In the genomic region with DNA sequence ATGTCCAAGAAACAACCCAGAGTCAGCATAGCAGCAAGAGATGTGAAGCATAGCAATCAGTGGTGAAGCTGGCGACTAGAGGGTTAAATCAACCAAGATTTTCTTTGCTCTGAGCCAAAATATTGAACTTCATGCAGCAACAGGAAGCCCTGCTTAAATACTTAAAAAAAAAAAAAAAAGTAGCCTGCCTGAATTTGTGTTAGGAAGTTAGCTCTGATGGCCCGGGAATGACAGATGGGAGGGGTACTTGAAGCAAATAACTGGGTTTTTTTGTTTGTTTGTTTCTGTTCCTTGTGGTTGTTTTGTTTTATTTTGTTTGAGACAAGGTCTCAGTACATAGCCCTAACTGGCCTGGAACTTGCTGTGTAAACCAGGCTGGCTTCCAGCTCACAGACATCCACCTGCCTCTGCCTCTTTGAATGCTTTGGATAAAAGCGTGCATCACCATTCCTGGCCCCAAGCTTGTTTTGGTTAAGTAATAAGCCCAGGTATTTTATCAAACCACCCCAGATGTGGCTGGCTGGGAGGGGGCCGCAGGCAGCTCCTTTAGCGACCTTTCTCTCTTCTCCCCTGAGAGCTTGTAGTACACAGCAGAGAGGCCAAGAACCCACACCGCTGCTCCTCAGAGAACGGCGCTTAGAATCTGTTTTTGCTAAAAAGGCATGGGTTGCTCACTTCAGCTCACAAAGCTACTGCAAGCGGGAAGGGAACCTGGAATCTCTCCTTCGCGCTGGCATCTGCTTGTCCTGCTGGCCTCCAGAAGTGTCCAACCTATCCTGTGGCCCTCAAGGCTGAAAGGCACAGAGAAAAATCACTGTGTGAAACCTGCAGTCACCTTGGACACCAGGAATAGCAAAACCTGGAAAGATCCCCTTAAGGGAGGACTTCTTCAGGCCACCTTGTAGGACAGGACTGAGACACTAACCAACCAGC, we compare ENCODE assay signal across 11 mouse cellular contexts. TPM values are rescaled to one million over a fixed set of nuclear protein-coding genes. Genes with fewer than 3 reads are reported as not detected.
A peak's percentile ranks its signal among the peaks of the same experiment; 100 is the strongest.
DNase-seq lines count a peak whose midpoint lies in the region; ATAC-seq and TF ChIP-seq lines count a peak whose summit lies in the region.
"Had no signal": no experiment of that assay in that cellular context is flagged by ENCODE, and none has a peak within 500 bp of the region (broad histone marks: within the 10 kb centered on the region; RNA-seq: fewer than 3 reads in every experiment).

No protein-coding gene starts in this region.

- no peak overlapping the region for H3K4me3 ChIP-seq in heart, embryonic 10.5 days
- no peak overlapping the region for H3K4me3 ChIP-seq in spleen, adult 2 months (ENCODE audit: extremely low read depth, insufficient read depth, insufficient read length)
- peak overlapping the region; percentile 28 to 42 for H3K4me3 ChIP-seq in liver, embryonic 14.5 days (ENCODE audit: insufficient read depth in 1 of 2, low read depth in 2 of 2, low read length in 2 of 2)
- H3K4me3 ChIP-seq in stomach, postnatal 0 days (ENCODE audit: low read depth, low read length), result no peak overlapping the region
- H3K4me3 ChIP-seq: forebrain, embryonic 13.5 days had no signal

- peak; percentile 80 for TF ChIP-seq EP300 in liver, embryonic 14.5 days (IDR thresholded peaks at IDR 0.05; ENCODE audit: low read depth)
- no peak for TF ChIP-seq EP300 in stomach, postnatal 0 days (optimal IDR thresholded peaks at IDR 0.05)

- H3K27ac ChIP-seq in heart, embryonic 10.5 days, result peak overlapping the region; percentile 48
- H3K27ac ChIP-seq in spleen, adult 2 months (ENCODE audit: insufficient read depth, low read length), result peak overlapping the region; percentile 52
- peak overlapping the region; percentile 95 for H3K27ac ChIP-seq in liver, embryonic 14.5 days
- peak overlapping the region; percentile 73; the same call in 1 of the 2 replicates for H3K27ac ChIP-seq in stomach, postnatal 0 days (replicated peaks)
- H3K27ac ChIP-seq: forebrain, embryonic 13.5 days; kidney, postnatal 0 days had no signal

- no peak for TF ChIP-seq POLR2A in spleen, adult 2 months (IDR thresholded peaks at IDR 0.05; ENCODE audit: low read depth, low read length)

- no peaks in the 10 kb centered on the region for H3K27me3 ChIP-seq in heart, embryonic 10.5 days (ENCODE audit: insufficient read depth, poor library complexity, severe bottlenecking)
- no peaks in the 10 kb centered on the region for H3K27me3 ChIP-seq in spleen, adult 2 months (ENCODE audit: control insufficient read depth, insufficient read depth, low read length)
- H3K27me3 ChIP-seq in liver, embryonic 14.5 days (ENCODE audit: control insufficient read depth, insufficient read depth, low read length), result no peaks in the 10 kb centered on the region
- no peaks in the 10 kb centered on the region for H3K27me3 ChIP-seq in stomach, postnatal 0 days (ENCODE audit: control insufficient read depth, insufficient read depth, low read length)
- H3K27me3 ChIP-seq: forebrain, embryonic 13.5 days had no signal

- H3K36me3 ChIP-seq in heart, embryonic 10.5 days, result no peaks in the 10 kb centered on the region
- no peaks in the 10 kb centered on the region for H3K36me3 ChIP-seq in spleen, adult 2 months (ENCODE audit: control insufficient read depth, insufficient read depth, low read length)
- no peaks in the 10 kb centered on the region for H3K36me3 ChIP-seq in liver, embryonic 14.5 days (replicated peaks; ENCODE audit: control insufficient read depth, insufficient read depth, low read depth)
- H3K36me3 ChIP-seq in stomach, postnatal 0 days (ENCODE audit: control insufficient read depth, insufficient read depth, low read length), result no peaks in the 10 kb centered on the region

- peak; percentile 85 for ATAC-seq in liver, embryonic 14.5 days (ENCODE audit: insufficient read depth)
- no peak for ATAC-seq in stomach, postnatal 0 days (ENCODE audit: low FRiP score, low TSS enrichment)
- ATAC-seq in granulocyte monocyte progenitor cell, adult 5-6 weeks (replicated peaks; ENCODE audit: poor library complexity, severe bottlenecking), result no peak
- ATAC-seq: forebrain, embryonic 13.5 days had no signal

- H3K4me1 ChIP-seq in heart, embryonic 10.5 days, result peaks cover 12% of the 10 kb centered on the region
- H3K4me1 ChIP-seq in spleen, adult 2 months (ENCODE audit: control insufficient read depth, insufficient read depth, insufficient read length), result peaks cover 31% of the 10 kb centered on the region
- H3K4me1 ChIP-seq in liver, embryonic 14.5 days (replicated peaks; ENCODE audit: control insufficient read depth in 2 of 2, insufficient read depth in 2 of 2, low read length in 1 of 2), result peaks cover 53 to 56% of the 10 kb centered on the region in 2 experiments
- H3K4me1 ChIP-seq in stomach, postnatal 0 days (replicated peaks; ENCODE audit: control insufficient read depth, insufficient read depth), result no peaks in the 10 kb centered on the region

- H3K9ac ChIP-seq in liver, embryonic 14.5 days (replicated peaks), result peak overlapping the region; percentile 78
- 0 out of 2 replicates have a peak overlapping the region, but pooled peaks have one; percentile 4 for H3K9ac ChIP-seq in stomach, postnatal 0 days (ENCODE audit: low read length)
- H3K9ac ChIP-seq: forebrain, embryonic 13.5 days had no signal

- no peak for TF ChIP-seq CTCF in spleen, adult 2 months (IDR thresholded peaks at IDR 0.05; ENCODE audit: extremely low read depth, insufficient read depth, insufficient read length, insufficient replicate concordance)
- no peak for TF ChIP-seq CTCF in liver, embryonic 14.5 days (IDR thresholded peaks at IDR 0.05; ENCODE audit: low read depth)
- no peak for TF ChIP-seq CTCF in stomach, postnatal 0 days (IDR thresholded peaks at IDR 0.05; ENCODE audit: low read depth)

- DNase-seq in heart, embryonic 10.5 days (ENCODE audit: low spot score), result peak; percentile 81
- no peak for DNase-seq in heart, adult 8-10 months (ENCODE audit: low spot score)
- DNase-seq in spleen, adult 2 months (ENCODE audit: low read depth in 1 of 2, low spot score in 2 of 2), result no peak
- DNase-seq in spleen, adult 12 weeks (ENCODE audit: low spot score), result no peak
- peak; percentile 61 to 71 (median 71) for DNase-seq in liver, embryonic 14.5 days (ENCODE audit: low read depth in 3 of 3, low spot score in 3 of 3)
- DNase-seq in stomach, postnatal 0 days (ENCODE audit: low spot score), result no peak
- no peak for DNase-seq in right cerebral cortex, postnatal 25 days
- DNase-seq: lung, adult 2 months had no signal

- H3K4me2 ChIP-seq in liver, embryonic 14.5 days (ENCODE audit: low read depth), result peak overlapping the region; percentile 63
- no peak overlapping the region for H3K4me2 ChIP-seq in stomach, postnatal 0 days (replicated peaks; ENCODE audit: low read depth)
- H3K4me2 ChIP-seq: forebrain, embryonic 13.5 days had no signal

- H3K9me3 ChIP-seq in heart, embryonic 10.5 days, result no peaks in the 10 kb centered on the region
- peaks cover 4% of the 10 kb centered on the region for H3K9me3 ChIP-seq in liver, embryonic 14.5 days (ENCODE audit: control insufficient read depth, low read length)
- no peaks in the 10 kb centered on the region for H3K9me3 ChIP-seq in stomach, postnatal 0 days (ENCODE audit: control insufficient read depth, low read length)
- H3K9me3 ChIP-seq: forebrain, embryonic 13.5 days had no signal

- 73% methylated on average over 11 of the region's 11 CpGs for WGBS in heart, embryonic 10.5 days
- WGBS in spleen, adult 2 months, result 62% methylated on average over 11 of the region's 11 CpGs
- 36% methylated on average over 11 of the region's 11 CpGs for WGBS in liver, embryonic 14.5 days (ENCODE audit: insufficient replicate concordance)
- WGBS in stomach, postnatal 0 days, result 66% methylated on average over 11 of the region's 11 CpGs

RNA-seq across cellular contexts. Expression of a gene that starts 34.0 kb away (rescaled TPM):
- 24.4 and 26.3 TPM in 2 replicates for polyA plus RNA-seq in heart, embryonic 10.5 days (2016; fragmentation: Nextera tagmentation; extraction: Ambion mirVana)
- total RNA-seq in heart, adult 8-10 months (2022), result 10 to 100 TPM; 87.5 to 93.5 (median 89.2) TPM
- 36.3 and 37.2 TPM in 2 replicates for polyA plus RNA-seq in spleen, adult 2 months (2012; rRNA removed)
- 47.8 and 68.9 TPM in 2 replicates for polyA plus RNA-seq in liver, embryonic 14.5 days (2012; rRNA removed)
- polyA plus RNA-seq in liver, embryonic 14.5 days (2014; fragmentation: Nextera tagmentation; extraction: Ambion mirVana), result 57.8 and 64.4 TPM in 2 replicates
- 42.1 and 45.4 TPM in 2 replicates for polyA plus RNA-seq in stomach, postnatal 0 days (2015; fragmentation: Nextera tagmentation; extraction: Ambion mirVana)
- 92.9 and 128 TPM in 2 replicates for total RNA-seq in granulocyte monocyte progenitor cell, adult 5-6 weeks (2014; fragmentation: Nextera tagmentation)
- total RNA-seq in granulocyte monocyte progenitor cell, adult 5-6 weeks (2017), result 93.0 and 101 TPM in 2 replicates

Comparison
In these comparisons a context has a peak if more than half of its experiments do, and no peak if none do; other contexts are left out.
1. DNase-seq: peak in heart, embryonic 10.5 days (single experiment) and liver, embryonic 14.5 days (3 of 3); none in heart, adult 8-10 months (single experiment), spleen, adult 2 months (0 of 2), spleen, adult 12 weeks (single experiment), stomach, postnatal 0 days (single experiment) and right cerebral cortex, postnatal 25 days (single experiment).
2. H3K4me3 ChIP-seq: peak in liver, embryonic 14.5 days (2 of 2); none in heart, embryonic 10.5 days (single experiment), spleen, adult 2 months (single experiment) and stomach, postnatal 0 days (single experiment).
3. Peak in every context shown above with its lines, with median percentiles within 50 percentile points of each other: H3K27ac ChIP-seq.